10 mouse cellular contexts compared by ENCODE assay signal in the genomic region with DNA sequence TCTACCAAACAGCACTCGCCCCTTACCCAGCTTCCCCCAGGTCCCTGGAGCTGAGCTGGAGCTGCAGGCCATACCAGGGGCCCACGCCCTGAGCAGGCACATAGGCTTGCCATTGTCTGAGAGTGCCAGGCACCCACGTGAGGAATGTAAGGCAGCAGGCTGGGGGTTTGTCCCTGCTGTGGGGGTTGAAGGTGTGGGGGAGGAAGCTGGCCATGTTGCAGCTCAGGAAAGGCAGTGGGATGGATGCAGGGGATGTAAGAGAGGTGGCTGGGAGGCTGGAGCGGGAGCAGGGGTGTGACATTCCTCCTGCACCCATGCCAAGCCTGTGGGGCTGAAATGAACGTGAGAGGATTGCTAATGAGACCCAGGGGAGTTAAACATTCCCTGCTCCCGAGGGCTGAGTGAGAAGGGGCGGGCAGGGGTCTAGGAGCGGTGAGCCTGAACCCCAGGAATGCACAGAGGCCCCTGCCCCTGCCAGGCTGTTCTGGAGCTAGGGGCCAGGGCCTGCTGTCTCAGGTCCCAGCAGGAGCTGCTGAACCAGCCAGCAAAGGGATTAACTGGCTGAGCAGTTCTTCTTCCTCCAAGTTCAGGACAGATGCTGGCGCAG. TPM values are rescaled to one million over a fixed set of nuclear protein-coding genes. Genes with fewer than 3 reads are reported as not detected.
DNase-seq lines count a peak whose midpoint lies in the region; ATAC-seq lines count a peak whose summit lies in the region.
"Had no signal": no experiment of that assay in that cellular context is flagged by ENCODE, and none has a peak within 500 bp of the region (broad histone marks: within the 10 kb centered on the region; RNA-seq: fewer than 3 reads in every experiment).

No protein-coding gene starts in this region.

- no peak overlapping the region for H3K4me3 ChIP-seq in forebrain, embryonic 16.5 days (replicated peaks; ENCODE audit: low read length)
- H3K4me3 ChIP-seq: stomach, embryonic 15.5 days had no signal

- no peaks in the 10 kb centered on the region for H3K27me3 ChIP-seq in forebrain, embryonic 16.5 days (replicated peaks; ENCODE audit: control insufficient read depth, insufficient read depth, low read length)
- H3K27me3 ChIP-seq: stomach, embryonic 15.5 days had no signal

- peaks cover 17% of the 10 kb centered on the region for H3K4me1 ChIP-seq in forebrain, embryonic 16.5 days (replicated peaks; ENCODE audit: control insufficient read depth, insufficient read depth, low read length)

- peak overlapping the region; percentile 48; the same call in 1 of the 2 replicates for H3K27ac ChIP-seq in forebrain, embryonic 16.5 days (ENCODE audit: low read length)
- H3K27ac ChIP-seq: stomach, embryonic 15.5 days had no signal

- no peak overlapping the region for H3K4me2 ChIP-seq in forebrain, embryonic 16.5 days (ENCODE audit: low read length)
- H3K4me2 ChIP-seq: stomach, embryonic 15.5 days had no signal

- H3K9ac ChIP-seq in forebrain, embryonic 16.5 days (replicated peaks; ENCODE audit: low read depth, low read length), result 0 out of 2 replicates have a peak overlapping the region, but pooled peaks have one; percentile 27
- H3K9ac ChIP-seq: stomach, embryonic 15.5 days had no signal

- DNase-seq in layer of hippocampus, postnatal 14 days (ENCODE audit: low spot score in 2 of 2), result peak; percentile 17 to 22
- DNase-seq in layer of hippocampus, adult 9-11 months, result no peak
- peak; percentile 67 to 80 for DNase-seq in kidney, postnatal 4 days
- DNase-seq in right cerebral cortex, adult 2 months (ENCODE audit: low spot score in 2 of 2), result peak; percentile 45 to 49
- no peak for DNase-seq in thymus, postnatal 14 days
- DNase-seq in urinary bladder, postnatal 4 days (ENCODE audit: low spot score in 2 of 2), result no peak
- no peak for DNase-seq in urinary bladder, adult 18-20 months (ENCODE audit: low spot score in 2 of 2)

- no peaks in the 10 kb centered on the region for H3K9me3 ChIP-seq in forebrain, embryonic 16.5 days (ENCODE audit: control insufficient read depth, low read length)
- H3K9me3 ChIP-seq: stomach, embryonic 15.5 days had no signal

- H3K36me3 ChIP-seq in forebrain, embryonic 16.5 days (ENCODE audit: control insufficient read depth, insufficient read depth), result no peaks in the 10 kb centered on the region
- H3K36me3 ChIP-seq: stomach, embryonic 15.5 days had no signal

- 9% methylated on average over 9 of the region's 9 CpGs for WGBS in forebrain, embryonic 16.5 days

- peak; percentile 79 for ATAC-seq in forebrain, embryonic 16.5 days

RNA-seq across cellular contexts. Expression of a gene that starts 1.1 kb away (rescaled TPM):
- total RNA-seq in layer of hippocampus, postnatal 14 days (2021), result 1 to 10 TPM in 1 of 2 experiments, under 1 TPM in 1; 0.79 to 1.9 TPM
- 0.08 and 0.09 TPM in 2 replicates for polyA plus RNA-seq in forebrain, embryonic 16.5 days (2015; fragmentation: Nextera tagmentation; extraction: Ambion mirVana)
- total RNA-seq: hematopoietic stem cell, adult 5-6 weeks had no signal
- polyA plus RNA-seq: stomach, embryonic 15.5 days had no signal

RNA-seq across cellular contexts. Expression of a gene that starts 21.4 kb away (rescaled TPM):
- 1 to 10 TPM; 9.4 to 9.5 TPM for total RNA-seq in layer of hippocampus, postnatal 14 days (2021)
- 9.3 and 9.4 TPM in 2 replicates for polyA plus RNA-seq in forebrain, embryonic 16.5 days (2015; fragmentation: Nextera tagmentation; extraction: Ambion mirVana)

RNA-seq across cellular contexts. Expression of a gene that starts 21.6 kb away (rescaled TPM):
- 10 to 100 TPM; 32.4 to 33.2 TPM for total RNA-seq in layer of hippocampus, postnatal 14 days (2021)
- 27.9 and 30.1 TPM in 2 replicates for polyA plus RNA-seq in forebrain, embryonic 16.5 days (2015; fragmentation: Nextera tagmentation; extraction: Ambion mirVana)

RNA-seq across cellular contexts. Expression of a gene that starts 36.1 kb away (rescaled TPM):
- under 1 TPM; 0.30 to 0.45 TPM for total RNA-seq in layer of hippocampus, postnatal 14 days (2021)
- 0.39 and 0.49 TPM in 2 replicates for polyA plus RNA-seq in forebrain, embryonic 16.5 days (2015; fragmentation: Nextera tagmentation; extraction: Ambion mirVana)
- polyA plus RNA-seq: stomach, embryonic 15.5 days had no signal

RNA-seq across cellular contexts. Expression of a gene that starts 40.3 kb away (rescaled TPM):
- total RNA-seq in layer of hippocampus, postnatal 14 days (2021), result 100 to 1,000 TPM; 465 to 518 TPM
- polyA plus RNA-seq in forebrain, embryonic 16.5 days (2015; fragmentation: Nextera tagmentation; extraction: Ambion mirVana), result 731 and 789 TPM in 2 replicates

Comparison
In these comparisons a context has a peak if more than half of its experiments do, and no peak if none do; other contexts are left out.
1. DNase-seq: peak in layer of hippocampus, postnatal 14 days (2 of 2), kidney, postnatal 4 days (2 of 2) and right cerebral cortex, adult 2 months (2 of 2); none in layer of hippocampus, adult 9-11 months (single experiment), thymus, postnatal 14 days (single experiment), urinary bladder, postnatal 4 days (0 of 2) and urinary bladder, adult 18-20 months (0 of 2).